Mouse (Mus musculus) cerebellum, adult 2 months (tissue): Measurements from ENCODE around the gene Gm20517.

ENCODE experiments used
- CTCF ChIP-seq: fragments of 200-500 bp; IDR thresholded peaks from 2 replicates; pipeline ENCODE4 v1.5.1; 2011; ENCODE audit warnings: low read depth, mild to moderate bottlenecking, control low read depth, low read length, moderate library complexity, borderline replicate concordance; ENCODE audit not compliant: insufficient read depth
- POLR2A ChIP-seq: fragments of 200-500 bp; IDR thresholded peaks from 2 replicates; pipeline ENCODE4 v1.6.1; 2011; ENCODE audit warnings: low read length, control low read depth, borderline replicate concordance; ENCODE audit not compliant: insufficient read depth

- TF ChIP-seq CTCF, result no peak
- TF ChIP-seq POLR2A, result no peak
These were observed 53.1 kb downstream of the Gm20517 start for GRCm38 (mm10) chr17:47664474-47664873.
